Mouse (Mus musculus) activated CD4-positive, CD25-positive, alpha-beta regulatory T cell, adult 4 months (primary cell): ENCODE measurements around the gene Plekha7. TPM values are rescaled to one million over a fixed set of nuclear protein-coding genes. Genes with fewer than 3 reads are reported as not detected.

Experiments used
- ATAC-seq: one replicate; pipeline ENCODE4 v1.8.0; 2017
- polyA plus RNA-seq, 2 experiments: library from polyadenylated mRNA; unstranded; fragments of 100-300 nt; shearing (Covaris generic); gene quantifications; one replicate each; pipeline ENCODE4 v1.2.1; 2017

Gene Plekha7
- polyA plus RNA-seq, 2 experiments from 2014 or later, result 4.3 to 11.3 TPM

GRCm38 (mm10) chr7:116220103-116220707 lies 88.0 kb downstream of the Plekha7 start:
- no peak for ATAC-seq

- no peak for ATAC-seq
These were observed 90.4 kb downstream of the Plekha7 start for GRCm38 (mm10) chr7:116217747-116218146.

GRCm38 (mm10) chr7:116211904-116212303 lies 96.3 kb downstream of the Plekha7 start:
- ATAC-seq, result no peak

- no peak for ATAC-seq
These were observed 98.1 kb downstream of the Plekha7 start for GRCm38 (mm10) chr7:116209926-116210631.

- ATAC-seq, result no peak
These were observed 99.3 kb downstream of the Plekha7 start for GRCm38 (mm10) chr7:116208880-116209279.

- ATAC-seq, result no peak
These were observed 101.2 kb downstream of the Plekha7 start for GRCm38 (mm10) chr7:116206806-116207571.

GRCm38 (mm10) chr7:116205451-116205850 lies 102.7 kb downstream of the Plekha7 start:
- no peak for ATAC-seq

- ATAC-seq, result no peak
These were observed 106.0 kb downstream of the Plekha7 start for GRCm38 (mm10) chr7:116202033-116202681.

GRCm38 (mm10) chr7:116200951-116201351 lies 107.2 kb downstream of the Plekha7 start:
- ATAC-seq, result no peak

GRCm38 (mm10) chr7:116200544-116200943 lies 107.6 kb downstream of the Plekha7 start:
- no peak for ATAC-seq

GRCm38 (mm10) chr7:116198902-116199301 lies 109.3 kb downstream of the Plekha7 start:
- ATAC-seq, result no peak

GRCm38 (mm10) chr7:116198407-116198806 lies 109.8 kb downstream of the Plekha7 start:
- ATAC-seq, result no peak

- no peak for ATAC-seq
These were observed 111.0 kb downstream of the Plekha7 start for GRCm38 (mm10) chr7:116196974-116197679.

GRCm38 (mm10) chr7:116194996-116195395 lies 113.2 kb downstream of the Plekha7 start:
- no peak for ATAC-seq

GRCm38 (mm10) chr7:116192966-116193365 lies 115.2 kb downstream of the Plekha7 start:
- ATAC-seq, result no peak

GRCm38 (mm10) chr7:116192096-116192595 lies 116.0 kb downstream of the Plekha7 start:
- ATAC-seq, result no peak

- ATAC-seq, result no peak
These were observed 117.0 kb downstream of the Plekha7 start for GRCm38 (mm10) chr7:116191138-116191537.

- ATAC-seq, result no peak
These were observed 118.5 kb downstream of the Plekha7 start for GRCm38 (mm10) chr7:116189708-116190107.

- ATAC-seq, result no peak
These were observed 119.8 kb downstream of the Plekha7 start for GRCm38 (mm10) chr7:116188391-116188790.

GRCm38 (mm10) chr7:116187521-116187920 lies 120.7 kb downstream of the Plekha7 start:
- no peak for ATAC-seq

- ATAC-seq, result no peak
These were observed 121.3 kb downstream of the Plekha7 start for GRCm38 (mm10) chr7:116186847-116187246.

- ATAC-seq, result no peak
These were observed 122.0 kb downstream of the Plekha7 start for GRCm38 (mm10) chr7:116186156-116186555.
